ENCODE assay signal across 9 mouse cellular contexts in genomic region chr11:118083811-118084210, GRCm38 (mm10). TPM values are rescaled to one million over a fixed set of nuclear protein-coding genes. Genes with fewer than 3 reads are reported as not detected.
DNase-seq lines count a peak whose midpoint lies in the region; ATAC-seq and TF ChIP-seq lines count a peak whose summit lies in the region.
"Had no signal": no experiment of that assay in that cellular context is flagged by ENCODE, and none has a peak within 500 bp of the region (broad histone marks: within the 10 kb centered on the region; RNA-seq: fewer than 3 reads in every experiment).

No protein-coding gene starts in this region.

- H3K36me3 ChIP-seq in forebrain, postnatal 0 days (ENCODE audit: insufficient read depth): no peaks in the 10 kb centered on the region
- no peaks in the 10 kb centered on the region for H3K36me3 ChIP-seq in forebrain, embryonic 16.5 days (ENCODE audit: control insufficient read depth, insufficient read depth)
- H3K36me3 ChIP-seq in C2C12 (ENCODE audit: control insufficient read depth, insufficient read depth): no peaks in the 10 kb centered on the region
- H3K36me3 ChIP-seq: lung, embryonic 15.5 days had no signal

- peak; percentile 85 for TF ChIP-seq CTCF in forebrain, postnatal 0 days (IDR thresholded peaks at IDR 0.05; ENCODE audit: low read depth)
- TF ChIP-seq CTCF in C2C12 (IDR thresholded peaks at IDR 0.05; ENCODE audit: control insufficient read depth, insufficient read depth, insufficient read length): peak; percentile 41
- peak; percentile 87 for TF ChIP-seq CTCF in brain, embryonic 14.5 days (IDR thresholded peaks at IDR 0.05; ENCODE audit: borderline replicate concordance, extremely low read depth, insufficient read depth, insufficient read length)

- H3ac ChIP-seq in C2C12 (ENCODE audit: control insufficient read depth, insufficient read length, low read depth): no peak overlapping the region

- no peak overlapping the region for H3K27ac ChIP-seq in forebrain, postnatal 0 days (ENCODE audit: low read depth, low read length)
- no peak overlapping the region for H3K27ac ChIP-seq in forebrain, embryonic 16.5 days (ENCODE audit: low read length)
- H3K27ac ChIP-seq: lung, embryonic 15.5 days had no signal

- H3K27me3 ChIP-seq in forebrain, postnatal 0 days (ENCODE audit: insufficient read depth, low read length): no peaks in the 10 kb centered on the region
- H3K27me3 ChIP-seq in forebrain, embryonic 16.5 days (replicated peaks; ENCODE audit: control insufficient read depth, insufficient read depth, low read length): no peaks in the 10 kb centered on the region
- peaks cover 54% of the 10 kb centered on the region for H3K27me3 ChIP-seq in C2C12 (ENCODE audit: control insufficient read depth, insufficient read depth, insufficient read length)
- H3K27me3 ChIP-seq: lung, embryonic 15.5 days had no signal

- TF ChIP-seq POLR2A in brain, embryonic 14.5 days (IDR thresholded peaks at IDR 0.05; ENCODE audit: borderline replicate concordance, extremely low read depth, insufficient read depth, insufficient read length, poor library complexity, severe bottlenecking): no peak

- H3K9ac ChIP-seq in forebrain, postnatal 0 days: no peak overlapping the region
- no peak overlapping the region for H3K9ac ChIP-seq in forebrain, embryonic 16.5 days (replicated peaks; ENCODE audit: low read depth, low read length)
- H3K9ac ChIP-seq: lung, embryonic 15.5 days had no signal

- no peak overlapping the region for H3K4me3 ChIP-seq in forebrain, postnatal 0 days (ENCODE audit: low read depth, low read length)
- no peak overlapping the region for H3K4me3 ChIP-seq in forebrain, embryonic 16.5 days (replicated peaks; ENCODE audit: low read length)
- H3K4me3 ChIP-seq in C2C12 (ENCODE audit: insufficient read depth, poor library complexity, severe bottlenecking): no peak overlapping the region
- H3K4me3 ChIP-seq: lung, embryonic 15.5 days had no signal

- no peaks in the 10 kb centered on the region for H3K79me3 ChIP-seq in C2C12 (ENCODE audit: low read depth)

- no peaks in the 10 kb centered on the region for H3K4me1 ChIP-seq in forebrain, postnatal 0 days (ENCODE audit: insufficient read depth)
- no peaks in the 10 kb centered on the region for H3K4me1 ChIP-seq in forebrain, embryonic 16.5 days (replicated peaks; ENCODE audit: control insufficient read depth, insufficient read depth, low read length)

- no peak overlapping the region for H3K4me2 ChIP-seq in forebrain, postnatal 0 days (ENCODE audit: low read depth)
- no peak overlapping the region for H3K4me2 ChIP-seq in forebrain, embryonic 16.5 days (ENCODE audit: low read length)
- H3K4me2 ChIP-seq: lung, embryonic 15.5 days had no signal

- 8% methylated on average over 6 of the region's 6 CpGs for WGBS in forebrain, postnatal 0 days
- 8% methylated on average over 6 of the region's 6 CpGs for WGBS in forebrain, embryonic 16.5 days

- no peak for ATAC-seq in forebrain, postnatal 0 days
- ATAC-seq in forebrain, embryonic 16.5 days: no peak

- H3K9me3 ChIP-seq in forebrain, postnatal 0 days (ENCODE audit: low read length): no peaks in the 10 kb centered on the region
- H3K9me3 ChIP-seq in forebrain, embryonic 16.5 days (ENCODE audit: control insufficient read depth, low read length): no peaks in the 10 kb centered on the region
- H3K9me3 ChIP-seq: lung, embryonic 15.5 days had no signal

- DNase-seq in forebrain, postnatal 0 days: peak; percentile 79
- peak; percentile 69 for DNase-seq in brain, embryonic 14.5 days (ENCODE audit: low read depth)
- peak; percentile 21 for DNase-seq in fibroblast of lung, adult 2 months (ENCODE audit: low read depth)
- peak; percentile 82 to 86 for DNase-seq in layer of hippocampus, postnatal 10 days (ENCODE audit: low spot score in 2 of 2)
- peak; percentile 71 for DNase-seq in lung, postnatal 36 days
- DNase-seq in spleen, postnatal 10 days (ENCODE audit: low spot score in 2 of 2): peak; percentile 36 to 82

- H3K79me2 ChIP-seq in C2C12 (ENCODE audit: control insufficient read depth, insufficient read depth): no peaks in the 10 kb centered on the region

TF ChIP-seq in C2C12, 6 proteins besides CTCF, POLR2A, EP300 and RAD21:
- TF ChIP-seq CEBPB (IDR thresholded peaks at IDR 0.05; ENCODE audit: low read depth) (no peak), MYOD1 (IDR thresholded peaks at IDR 0.05; ENCODE audit: control insufficient read depth, insufficient read length, low read depth) (no peak), FOSL1 (IDR thresholded peaks at IDR 0.05; ENCODE audit: insufficient read depth, low read length, poor library complexity, severe bottlenecking) (no peak), MYOG (IDR thresholded peaks at IDR 0.05; ENCODE audit: control insufficient read depth, extremely low read depth, insufficient read length) (no peak), USF1 (IDR thresholded peaks at IDR 0.05; ENCODE audit: low read depth) (no peak), MAX (IDR thresholded peaks at IDR 0.05) (no peak)
TF ChIP-seq in C2C12: peak in this region for 0.

RNA-seq across cellular contexts. Expression of gene Dnah17, which starts 46.6 kb away (rescaled TPM):
- 0.23 and 0.62 TPM in 2 replicates for total RNA-seq in forebrain, postnatal 0 days (2014; rRNA removed)
- 0.03 and 0.17 TPM in 2 replicates for polyA plus RNA-seq in forebrain, postnatal 0 days (2015; fragmentation: Nextera tagmentation; extraction: Ambion mirVana)
- polyA plus RNA-seq in forebrain, embryonic 16.5 days (2015; fragmentation: Nextera tagmentation; extraction: Ambion mirVana): 0.22 and 0.37 TPM in 2 replicates
- polyA plus RNA-seq in C2C12 (2012; fragmentation: generic; extraction: Trizol): 0.13 TPM
- 0.10 and 0.19 TPM in 2 replicates for polyA plus RNA-seq in brain, embryonic 14.5 days (2012; rRNA removed)
- under 1 TPM; 0.14 to 0.16 TPM for total RNA-seq in layer of hippocampus, postnatal 10 days (2021)

Comparison
In these comparisons a context has a peak if more than half of its experiments do, and no peak if none do; other contexts are left out.
1. DNase-seq: peak in every context shown above with its lines; median percentile 84 in layer of hippocampus, postnatal 10 days; 79 in forebrain, postnatal 0 days; 71 in lung, postnatal 36 days; 69 in brain, embryonic 14.5 days; 59 in spleen, postnatal 10 days; 21 in fibroblast of lung, adult 2 months.